Mouse (Mus musculus) bone marrow macrophage, adult 2 months (primary cell): ENCODE results near the gene Ubxn6.

Source experiments
- CTCF ChIP-seq: IDR thresholded peaks from 2 replicates; pipeline ENCODE4 v1.5.1; 2012; ENCODE audit warnings: low read depth, mild to moderate bottlenecking, low read length, moderate library complexity
- POLR2A ChIP-seq: IDR thresholded peaks from 2 replicates; pipeline ENCODE4 v1.6.1; 2012; ENCODE audit warnings: mild to moderate bottlenecking, low read depth, low read length, borderline replicate concordance

GRCm38 (mm10) chr17:56111864-56112263, 37.0 kb upstream of the Ubxn6 start:
- TF ChIP-seq CTCF: peak; percentile 91
- TF ChIP-seq POLR2A: no peak
